Mouse (Mus musculus) lung, postnatal 0 days (tissue): ENCODE measurements around the gene Snx1.

ENCODE experiments used
- CTCF ChIP-seq: IDR thresholded peaks from 2 replicates; pipeline ENCODE4 v1.5.1; 2016; ENCODE audit warnings: antibody characterized with exemption, mild to moderate bottlenecking
- EP300 ChIP-seq: IDR thresholded peaks from 2 replicates; pipeline ENCODE4 v1.6.1; 2016; ENCODE audit warnings: antibody characterized with exemption, mild to moderate bottlenecking, control low read depth

DNA sequence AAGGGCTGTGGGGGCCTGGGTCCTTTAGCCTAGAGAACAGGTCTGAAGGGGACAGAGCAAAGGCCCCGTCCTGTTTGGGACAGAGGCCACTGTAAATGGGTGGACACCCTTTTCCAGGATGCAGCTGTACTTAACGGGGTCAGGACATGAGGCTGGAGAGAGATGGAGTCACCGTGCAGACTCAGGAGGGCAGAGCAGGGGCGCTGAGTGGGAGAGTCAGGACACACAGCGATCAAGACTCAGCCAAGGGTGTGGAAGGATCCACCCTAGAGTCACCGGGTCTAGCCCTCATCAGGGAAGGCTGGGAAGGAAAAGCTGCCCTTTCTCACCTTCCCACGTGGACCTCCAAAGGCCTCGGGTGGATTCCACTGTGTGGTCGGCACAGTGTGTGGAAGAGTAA lies 25.6 kb upstream of the Snx1 start:
- TF ChIP-seq CTCF, result no peak
- no peak for TF ChIP-seq EP300
